Mouse (Mus musculus): ENCODE measurements at regions not wholly inside any gene's neighbourhood (a gene's known extent, or its start where the extent isn't known, plus 50 kb on each side); places are given as distances from the start of the nearest gene placed in this dataset.

GRCm38 (mm10) chr1:57564676-57565075 is 157.8 kb upstream of the Tyw5 start:
- TF ChIP-seq CTCF (IDR thresholded peaks at IDR 0.05; ENCODE audit: low read depth) = no peak
- no peak for TF ChIP-seq EP300 (IDR thresholded peaks at IDR 0.05; ENCODE audit: low read depth)
